Mouse (Mus musculus) cerebellum, adult 8-10 months (tissue): Measurements from ENCODE around the gene Ninl.

ENCODE experiments used
- DNase-seq: peaks from one replicate; pipeline ENCODE4 v3.0.0; 2022

Gene Ninl

GRCm38 (mm10) chr2:150900341-150900740, 138.8 kb downstream of the Ninl start:
- no peak for DNase-seq

GRCm38 (mm10) chr2:150895691-150896252, 143.4 kb downstream of the Ninl start:
- DNase-seq = no peak

GRCm38 (mm10) chr2:150894617-150895267, 144.4 kb downstream of the Ninl start:
- no peak for DNase-seq

- DNase-seq = no peak
Measured at GRCm38 (mm10) chr2:150887370-150887769, 151.8 kb downstream of the Ninl start.

- DNase-seq = no peak
Measured at GRCm38 (mm10) chr2:150886315-150886714, 152.9 kb downstream of the Ninl start.

- no peak for DNase-seq
Measured at GRCm38 (mm10) chr2:150885814-150886213, 153.4 kb downstream of the Ninl start.

- DNase-seq = no peak
Measured at GRCm38 (mm10) chr2:150884779-150885110, 154.4 kb downstream of the Ninl start.
